Mouse (Mus musculus) heart, embryonic 11.5 days (tissue): ENCODE results near the gene Armh4. TPM values are rescaled to one million over a fixed set of nuclear protein-coding genes. Genes with fewer than 3 reads are reported as not detected.

Experiments used
- ATAC-seq: fragments of 200-750 bp; cut with Nextera tagmentation; replicated peaks from 2 replicates; pipeline ENCODE4 v1.8.0; 2017; ENCODE audit warnings: moderate library complexity; ENCODE audit not compliant: insufficient number of reproducible peaks, low FRiP score, low TSS enrichment
- H3K27ac ChIP-seq: fragments of 300-500 bp; sonication (generic); 2 replicates; pipeline ENCODE4 v1.5.1; 2014; ENCODE audit warnings: mild to moderate bottlenecking, low read depth, low read length
- H3K27me3 ChIP-seq: fragments of 300-500 bp; sonication (generic); 2 replicates; pipeline ENCODE4 v1.6.1; 2014; ENCODE audit warnings: mild to moderate bottlenecking, low read length, mixed read lengths; ENCODE audit not compliant: control insufficient read depth, insufficient read depth
- H3K36me3 ChIP-seq: fragments of 300-500 bp; sonication (generic); 2 replicates; pipeline ENCODE4 v1.6.1; 2014; ENCODE audit warnings: mild to moderate bottlenecking, low read length, moderate library complexity, mixed read lengths; ENCODE audit not compliant: control insufficient read depth, insufficient read depth
- H3K4me1 ChIP-seq: fragments of 300-500 bp; sonication (generic); 2 replicates; pipeline ENCODE4 v1.6.1; 2014; ENCODE audit warnings: low read length; ENCODE audit not compliant: control insufficient read depth, insufficient read depth
- H3K4me2 ChIP-seq: fragments of 300-500 bp; sonication (generic); 2 replicates; pipeline ENCODE4 v1.6.1; 2014; ENCODE audit warnings: mild to moderate bottlenecking, moderate library complexity
- H3K4me3 ChIP-seq: fragments of 300-500 bp; sonication (generic); 2 replicates; pipeline ENCODE4 v1.5.1; 2014; ENCODE audit warnings: low read depth, low read length
- H3K9ac ChIP-seq: fragments of 300-500 bp; sonication (generic); 2 replicates; pipeline ENCODE4 v1.6.1; 2014; ENCODE audit warnings: mild to moderate bottlenecking, low read depth, low read length, moderate library complexity
- H3K9me3 ChIP-seq: fragments of 300-500 bp; sonication (generic); replicated peaks from 2 replicates; pipeline ENCODE4 v1.6.1; 2016; ENCODE audit warnings: low read length; ENCODE audit not compliant: control insufficient read depth
- WGBS: fragments of 180-500 bp; shearing (Covaris S2); extraction: QIAGEN DNeasy Blood & Tissue Kit; methylation state at CpG from one replicate; pipeline ENCODE4 v1.1.7; 2014; ENCODE audit not compliant: insufficient replicate concordance; 5-methylcytosine and 5-hydroxymethylcytosine counted together
- polyA plus RNA-seq: library from polyadenylated mRNA; unstranded; fragments of >200 nt; fragmentation: Nextera tagmentation; extraction: Ambion mirVana; gene quantifications from 2 replicates; pipeline ENCODE4 v1.2.1, GENCODE M21; 2014

Armh4 gene
- polyA plus RNA-seq, 1 experiment from 2014 or later: 96.7 TPM

DNA sequence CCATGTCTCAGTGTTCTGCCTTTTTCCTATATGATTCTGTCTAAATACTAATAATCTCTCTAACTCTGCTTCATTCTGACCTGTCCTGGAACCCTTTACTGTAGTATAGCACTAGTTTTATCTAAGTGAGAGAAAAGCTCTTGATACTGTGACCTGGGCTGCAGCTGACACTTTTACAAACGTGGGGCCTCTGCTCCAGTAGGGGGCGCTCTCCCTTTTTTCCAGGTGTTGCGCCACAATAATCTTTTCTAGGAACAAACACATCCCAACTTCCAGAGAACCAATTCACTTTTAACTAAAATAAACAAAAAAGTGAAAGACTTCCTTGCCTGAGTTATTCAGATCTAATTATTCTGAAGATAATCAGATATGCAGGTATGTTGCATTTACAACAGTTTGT lies 72.2 kb downstream of the Armh4 start:
- H3K27me3 ChIP-seq: no peaks in the 10 kb centered on the region
- 41% methylated on average over 3 of the region's 3 CpGs for WGBS

DNA sequence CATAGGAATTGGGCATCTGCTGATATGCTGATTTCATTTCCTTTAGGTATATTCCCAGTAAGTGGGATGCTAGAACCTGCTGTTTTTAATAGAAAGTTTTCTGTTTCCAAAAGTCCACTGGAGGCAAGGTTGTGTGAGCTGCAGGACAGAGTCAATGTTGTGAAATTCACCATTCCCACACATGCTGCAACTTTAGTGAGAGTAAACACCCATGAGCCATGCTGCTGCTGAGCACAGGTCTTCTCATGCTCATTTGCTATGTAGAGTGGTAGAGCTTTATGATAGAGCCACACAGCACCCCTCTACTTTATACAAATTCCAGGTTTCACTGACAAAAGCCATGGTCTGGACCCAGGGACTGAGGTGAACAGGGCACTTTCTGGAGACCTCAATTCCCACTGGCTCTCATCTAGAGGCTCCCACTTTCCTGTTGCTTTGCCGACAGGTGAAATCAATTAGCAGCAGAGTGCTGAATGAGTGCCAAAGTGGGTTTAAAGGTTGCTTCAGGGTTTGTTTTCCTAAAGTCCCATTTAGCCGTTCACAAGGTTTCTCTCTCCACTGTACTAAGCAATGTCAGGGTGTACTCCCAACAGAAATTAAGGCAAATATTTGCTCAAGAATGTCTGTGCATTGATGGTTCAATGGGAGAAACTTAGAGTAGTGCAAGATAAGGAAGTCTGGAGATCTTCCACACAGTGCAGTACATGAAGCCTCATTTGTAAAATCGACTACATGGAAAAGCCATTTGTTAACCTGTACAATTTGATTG lies 79.6 kb downstream of the Armh4 start:
- WGBS: 49% methylated on average over 3 of the region's 3 CpGs
- no peaks in the 10 kb centered on the region for H3K4me1 ChIP-seq
- no peak for ATAC-seq
- H3K27me3 ChIP-seq: no peaks in the 10 kb centered on the region
- H3K9ac ChIP-seq: no peak overlapping the region
- H3K4me3 ChIP-seq: no peak overlapping the region
- no peak overlapping the region for H3K4me2 ChIP-seq
- H3K9me3 ChIP-seq: no peaks in the 10 kb centered on the region
- H3K36me3 ChIP-seq: no peaks in the 10 kb centered on the region
- H3K27ac ChIP-seq: no peak overlapping the region

More for the DNA sequence above, 72.2 kb downstream of the Armh4 start:
- Histone ChIP-seq H3K27ac (no peak overlapping the region), H3K4me2 (no peak overlapping the region), H3K9ac (no peak overlapping the region), H3K36me3 (no peaks in the 10 kb centered on the region), H3K4me3 (no peak overlapping the region), H3K9me3 (no peaks in the 10 kb centered on the region), H3K4me1 (0 out of 2 replicates have a peak, but pooled peaks cover 2% of the 10 kb centered on the region)
- no peak for ATAC-seq

DNA sequence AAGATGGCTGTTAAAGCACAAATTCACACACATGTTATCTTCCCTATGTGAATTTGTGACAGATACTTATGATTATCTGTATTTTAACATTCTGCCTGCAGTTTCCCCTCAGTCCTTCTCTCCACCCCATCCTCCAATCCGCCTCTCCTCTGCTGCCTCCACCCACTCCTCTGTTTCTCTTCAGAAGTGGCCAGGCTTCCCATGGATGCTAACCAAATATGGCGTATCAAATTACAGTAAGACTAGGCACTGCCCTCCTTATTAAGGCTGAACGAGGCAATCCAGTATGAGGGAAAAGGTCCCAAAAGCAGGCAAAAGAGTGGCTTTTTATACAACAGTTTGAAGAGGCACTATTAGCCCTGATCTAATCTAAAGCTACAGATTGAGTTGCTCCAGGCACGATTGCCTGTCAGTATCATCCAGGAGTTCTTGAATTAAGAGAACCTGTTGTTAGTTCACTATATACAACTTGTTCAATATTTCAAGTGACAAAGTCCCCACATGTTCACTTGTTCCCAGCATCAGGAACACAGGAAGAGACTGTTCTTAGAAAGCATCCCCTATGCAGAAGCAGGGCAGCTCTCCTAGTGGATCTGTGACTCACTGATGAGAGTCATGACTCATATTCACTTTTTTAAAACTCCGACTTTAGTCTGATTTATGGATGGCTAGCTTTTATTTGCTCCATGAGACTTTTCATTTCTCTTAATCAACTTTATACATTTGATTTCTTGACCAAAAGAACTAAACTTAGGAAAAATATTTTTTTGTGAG lies 103.5 kb downstream of the Armh4 start:
- WGBS: 62% methylated on average over 5 of the region's 5 CpGs
- Histone ChIP-seq H3K27me3 (no peaks in the 10 kb centered on the region), H3K36me3 (no peaks in the 10 kb centered on the region), H3K9ac (no peak overlapping the region), H3K4me1 (no peaks in the 10 kb centered on the region), H3K27ac (no peak overlapping the region), H3K9me3 (no peaks in the 10 kb centered on the region), H3K4me2 (no peak overlapping the region), H3K4me3 (no peak overlapping the region)
- ATAC-seq: no peak

DNA sequence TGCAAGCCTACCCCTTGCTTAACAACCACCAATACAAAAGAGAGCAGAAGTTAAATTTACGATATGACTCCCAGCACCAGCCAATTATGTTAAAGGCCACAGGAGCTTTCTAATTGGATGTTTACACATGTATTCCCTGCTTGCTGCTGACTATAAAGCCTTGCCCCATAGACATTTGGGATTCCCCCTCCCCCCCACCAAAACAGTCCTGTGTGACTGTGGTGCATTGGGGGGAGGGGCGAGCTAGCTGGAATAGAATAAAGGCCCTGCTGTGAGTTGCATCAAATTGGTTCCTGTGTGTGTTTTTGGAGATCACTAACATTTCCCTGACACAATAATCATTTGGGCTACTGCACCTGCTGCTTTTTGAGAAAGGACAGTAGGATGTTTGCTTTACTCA lies 106.6 kb downstream of the Armh4 start:
- Histone ChIP-seq H3K9me3 (no peaks in the 10 kb centered on the region), H3K36me3 (no peaks in the 10 kb centered on the region), H3K27me3 (no peaks in the 10 kb centered on the region), H3K4me1 (no peaks in the 10 kb centered on the region), H3K27ac (no peak overlapping the region), H3K4me3 (no peak overlapping the region), H3K4me2 (no peak overlapping the region), H3K9ac (no peak overlapping the region)
- ATAC-seq: no peak
- 74% methylated on average over 2 of the region's 2 CpGs for WGBS

DNA sequence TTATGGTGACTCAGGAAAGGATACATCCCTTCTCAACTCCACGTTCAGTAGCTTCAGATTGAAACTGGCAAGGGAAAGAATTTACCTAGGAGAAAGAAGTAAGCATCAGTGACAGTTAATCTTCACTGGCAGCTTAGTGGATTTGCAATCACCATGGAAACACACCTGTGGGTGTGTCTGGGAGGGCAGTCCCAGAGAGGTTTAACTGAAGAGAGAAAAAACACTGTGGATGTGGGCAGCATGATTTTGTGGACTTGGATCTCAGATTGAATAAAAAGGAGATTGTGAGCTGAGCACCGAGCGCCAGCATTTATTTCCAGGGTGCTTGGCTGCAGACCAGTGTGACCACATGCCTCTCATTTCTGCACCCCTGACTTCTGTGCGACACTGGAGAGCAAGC lies 122.7 kb downstream of the Armh4 start:
- no peak overlapping the region for H3K4me3 ChIP-seq
- H3K9me3 ChIP-seq: no peaks in the 10 kb centered on the region
- no peak for ATAC-seq
- WGBS: 48% methylated on average over 4 of the region's 4 CpGs
- H3K27me3 ChIP-seq: no peaks in the 10 kb centered on the region
- H3K27ac ChIP-seq: no peak overlapping the region
- H3K36me3 ChIP-seq: no peaks in the 10 kb centered on the region
- no peak overlapping the region for H3K9ac ChIP-seq
- no peaks in the 10 kb centered on the region for H3K4me1 ChIP-seq
- no peak overlapping the region for H3K4me2 ChIP-seq

DNA sequence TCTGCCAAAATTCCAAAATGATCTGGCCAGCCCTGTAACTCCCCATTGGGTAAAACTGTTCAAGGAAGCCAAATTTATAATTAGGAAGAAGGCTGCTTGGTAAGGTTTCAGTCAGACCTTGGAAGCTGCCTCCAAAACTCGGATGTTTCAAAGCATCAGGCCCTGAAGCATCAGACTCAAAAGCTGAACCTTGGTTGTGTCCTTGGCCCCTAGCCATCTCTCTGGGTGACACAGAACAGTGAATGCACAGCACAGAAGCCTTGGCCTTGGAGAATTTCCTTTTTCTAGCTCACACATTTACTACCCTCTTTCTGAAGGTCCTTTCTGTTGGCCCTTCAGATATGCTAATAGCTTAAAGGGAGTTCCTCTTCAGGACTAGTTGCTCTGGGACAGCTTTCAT lies 134.0 kb downstream of the Armh4 start:
- no peak overlapping the region for H3K27ac ChIP-seq
- H3K27me3 ChIP-seq: no peaks in the 10 kb centered on the region
- H3K4me1 ChIP-seq: no peaks in the 10 kb centered on the region
- H3K9ac ChIP-seq: no peak overlapping the region
- no peak for ATAC-seq
- H3K4me3 ChIP-seq: no peak overlapping the region
- H3K9me3 ChIP-seq: no peaks in the 10 kb centered on the region
- 55% methylated on average over 1 of the region's 1 CpGs for WGBS
- no peaks in the 10 kb centered on the region for H3K36me3 ChIP-seq
- no peak overlapping the region for H3K4me2 ChIP-seq

DNA sequence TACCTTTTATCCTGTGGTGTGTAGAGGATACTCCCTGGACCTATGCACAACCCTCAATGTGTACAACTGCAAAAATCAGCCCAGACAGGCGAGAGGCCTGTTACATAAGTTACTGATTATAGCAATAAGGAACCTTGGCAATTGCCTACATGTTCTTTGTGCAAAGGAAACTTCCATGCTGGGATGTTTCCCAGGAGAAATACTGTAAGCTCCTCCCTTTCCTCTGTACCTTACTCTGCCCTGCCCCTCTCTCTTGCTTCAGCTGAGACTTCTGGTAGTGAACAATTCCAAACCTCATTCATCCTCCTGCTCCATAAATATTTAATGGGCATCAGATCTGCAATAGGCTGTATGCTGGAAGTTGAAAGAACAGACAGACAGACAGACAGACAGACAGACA lies 145.8 kb downstream of the Armh4 start:
- Histone ChIP-seq H3K4me2 (no peak overlapping the region), H3K36me3 (no peaks in the 10 kb centered on the region), H3K4me1 (no peaks in the 10 kb centered on the region), H3K9me3 (no peaks in the 10 kb centered on the region), H3K27ac (no peak overlapping the region), H3K9ac (no peak overlapping the region), H3K27me3 (no peaks in the 10 kb centered on the region), H3K4me3 (no peak overlapping the region)
- 64% methylated on average over 1 of the region's 1 CpGs for WGBS
- no peak for ATAC-seq

DNA sequence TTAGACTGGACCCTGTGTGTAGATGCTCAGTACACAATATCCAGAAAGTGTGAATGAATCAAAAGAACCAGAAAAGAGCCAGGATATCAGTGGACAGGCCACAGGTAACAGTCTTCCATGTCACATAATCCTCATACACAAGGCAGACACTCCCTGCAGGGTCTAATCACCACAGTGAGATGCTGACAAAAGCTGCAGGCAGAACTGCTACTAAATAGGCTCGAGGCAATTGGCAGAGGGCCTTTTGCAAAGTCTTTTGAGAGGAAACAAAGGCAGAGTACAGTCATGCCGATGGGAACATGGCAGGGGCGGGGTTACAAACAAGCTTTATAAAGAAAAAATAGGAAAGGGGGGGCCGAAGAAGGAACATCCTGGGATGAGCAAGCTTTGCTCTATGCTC lies 157.1 kb downstream of the Armh4 start:
- no peak for ATAC-seq
- no peak overlapping the region for H3K27ac ChIP-seq
- no peaks in the 10 kb centered on the region for H3K9me3 ChIP-seq
- H3K4me1 ChIP-seq: no peaks in the 10 kb centered on the region
- H3K4me3 ChIP-seq: no peak overlapping the region
- H3K36me3 ChIP-seq: no peaks in the 10 kb centered on the region
- 72% methylated on average over 4 of the region's 4 CpGs for WGBS
- no peaks in the 10 kb centered on the region for H3K27me3 ChIP-seq
- no peak overlapping the region for H3K9ac ChIP-seq
- no peak overlapping the region for H3K4me2 ChIP-seq
